Mouse (Mus musculus) fat pad, adult 2 months (tissue): ENCODE data around the gene Slc7a15.

Experiments
- DNase-seq: peaks from one replicate; pipeline ENCODE4 v3.0.0-alpha.2; 2011; ENCODE audit warnings: low read depth, low spot score; ENCODE audit errors: extremely low read depth

The Slc7a15 gene

GRCm38 (mm10) chr12:8487959-8488651 is 110.8 kb downstream of the Slc7a15 start:
- no peak for DNase-seq

GRCm38 (mm10) chr12:8487281-8487680 is 111.6 kb downstream of the Slc7a15 start:
- no peak for DNase-seq

GRCm38 (mm10) chr12:8485247-8485646 is 113.6 kb downstream of the Slc7a15 start:
- DNase-seq = no peak

- no peak for DNase-seq
These were observed 116.7 kb downstream of the Slc7a15 start for GRCm38 (mm10) chr12:8482169-8482568.
